Mouse (Mus musculus) stomach, postnatal 0 days (tissue): ENCODE measurements around the gene Eml1.
A peak's percentile ranks its signal among the peaks of the same experiment; 100 is the strongest.

Experiments used
- CTCF ChIP-seq: IDR thresholded peaks from 2 replicates; pipeline ENCODE4 v1.5.1; 2016; ENCODE audit warnings: antibody characterized with exemption, low read depth, mild to moderate bottlenecking, moderate library complexity
- EP300 ChIP-seq: optimal IDR thresholded peaks from 2 replicates; pipeline ENCODE3; 2016; ENCODE audit warnings: antibody characterized with exemption

GRCm38 (mm10) chr12:108333895-108334445 lies 36.8 kb upstream of the Eml1 start, which contains the start of gene Cyp46a1:
- peak; percentile 62 for TF ChIP-seq CTCF
- no peak for TF ChIP-seq EP300
